Mouse (Mus musculus) layer of hippocampus, adult 6 months (tissue): ENCODE data around the gene Gm16485. TPM values are rescaled to one million over a fixed set of nuclear protein-coding genes. Genes with fewer than 3 reads are reported as not detected.

Source experiments
- long read RNA-seq, 2 experiments: library from polyadenylated mRNA; unstranded; transcript quantifications; one replicate each; pipeline ENCODE4 v2.0.0; 2019 to 2020
- polyA plus RNA-seq: library from polyadenylated mRNA; unstranded; fragments of <200 nt; fragmentation: Nextera tagmentation; gene quantifications from 2 replicates; pipeline ENCODE4 v1.2.3, GENCODE M21; 2021

Gene Gm16485
- 0.56 and 0.80 TPM in 2 replicates for polyA plus RNA-seq
- long read RNA-seq, experiment 1, partial matches to known transcripts = 0 of 3 reads
- long read RNA-seq, experiment 1, other reads (novel, unspliced or antisense) = 0 of 3 reads
- long read RNA-seq, experiment 2, partial matches to known transcripts = 0 of 1 reads
- long read RNA-seq, experiment 2, other reads (novel, unspliced or antisense) = 0 of 1 reads

GRCm38 (mm10) chr9:8971491-8971890, at the start of gene Gm16485:
Gm16485 (plus strand) TSS chr9:8971791.

Other genes with a start within 250 kb of the Gm16485 start
- 6.0 and 6.3 TPM in 2 replicates for gene Pgr, start 72.0 kb upstream of the Gm16485 start, polyA plus RNA-seq